Mouse (Mus musculus) liver, postnatal 0 days (tissue): ENCODE results near the gene Dop1b. TPM values are rescaled to one million over a fixed set of nuclear protein-coding genes. Genes with fewer than 3 reads are reported as not detected.
"Not testable (repeated sequence)": the region's sequence is repeated elsewhere in the genome, so short reads cannot be mapped to it uniquely, and the experiment has no call there.

Experiments used
- ATAC-seq: fragments of 200-750 bp; cut with Nextera tagmentation; 2 replicates; pipeline ENCODE4 v1.8.0; 2017; ENCODE audit warnings: mild to moderate bottlenecking, moderate library complexity
- DNase-seq: peaks from one replicate; pipeline ENCODE4 v3.0.0-alpha.2; 2016
- H3K27ac ChIP-seq: fragments of 300-500 bp; sonication (generic); 2 replicates; pipeline ENCODE4 v1.5.1; 2014; ENCODE audit warnings: antibody characterized with exemption, moderate library complexity, mild to moderate bottlenecking, low read depth
- H3K27me3 ChIP-seq: fragments of 300-500 bp; sonication (generic); 2 replicates; pipeline ENCODE4 v1.6.1; 2014; ENCODE audit warnings: low read length, control low read depth, mixed read lengths; ENCODE audit not compliant: insufficient read depth
- H3K36me3 ChIP-seq: fragments of 300-500 bp; sonication (generic); replicated peaks from 2 replicates; pipeline ENCODE4 v1.6.1; 2014; ENCODE audit warnings: mild to moderate bottlenecking, control low read depth, low read length, moderate library complexity, mixed read lengths; ENCODE audit not compliant: insufficient read depth
- H3K4me1 ChIP-seq: fragments of 300-500 bp; sonication (generic); 2 replicates; pipeline ENCODE4 v1.6.1; 2014; ENCODE audit warnings: antibody characterized with exemption, mild to moderate bottlenecking, control low read depth; ENCODE audit not compliant: insufficient read depth
- H3K4me2 ChIP-seq: fragments of 300-500 bp; sonication (generic); 2 replicates; pipeline ENCODE4 v1.6.1; 2014; ENCODE audit warnings: low read depth, mild to moderate bottlenecking, low read length, moderate library complexity, mixed read lengths
- H3K4me3 ChIP-seq: fragments of 300-500 bp; sonication (generic); 2 replicates; pipeline ENCODE4 v1.5.1; 2014; ENCODE audit warnings: low read depth, low read length
- H3K9ac ChIP-seq: fragments of 300-500 bp; sonication (generic); replicated peaks from 2 replicates; pipeline ENCODE4 v1.6.1; 2014; ENCODE audit warnings: mild to moderate bottlenecking, moderate library complexity
- H3K9me3 ChIP-seq: fragments of 300-500 bp; sonication (generic); 2 replicates; pipeline ENCODE4 v1.6.1; 2016; ENCODE audit warnings: mild to moderate bottlenecking, control low read depth, low read length, mixed read lengths
- CTCF ChIP-seq: sonication (generic); IDR thresholded peaks from 2 replicates; pipeline ENCODE4 v1.5.1; 2016; ENCODE audit warnings: antibody characterized with exemption, low read depth
- EP300 ChIP-seq: IDR thresholded peaks from 2 replicates; pipeline ENCODE4 v1.6.1; 2016; ENCODE audit warnings: antibody characterized with exemption, low read depth, mild to moderate bottlenecking
- WGBS: fragments of 180-500 bp; shearing (Covaris S2); extraction: QIAGEN DNeasy Blood & Tissue Kit; methylation state at CpG from one replicate; pipeline ENCODE4 v1.1.7; 2014; ENCODE audit not compliant: insufficient replicate concordance; 5-methylcytosine and 5-hydroxymethylcytosine counted together
- polyA plus RNA-seq: library from polyadenylated mRNA; unstranded; fragments of >200 nt; fragmentation: Nextera tagmentation; extraction: Ambion mirVana; gene quantifications from 2 replicates; pipeline ENCODE4 v1.2.1, GENCODE M21; 2015

The Dop1b gene
- polyA plus RNA-seq, 1 experiment from 2014 or later: 6.4 TPM

DNA sequence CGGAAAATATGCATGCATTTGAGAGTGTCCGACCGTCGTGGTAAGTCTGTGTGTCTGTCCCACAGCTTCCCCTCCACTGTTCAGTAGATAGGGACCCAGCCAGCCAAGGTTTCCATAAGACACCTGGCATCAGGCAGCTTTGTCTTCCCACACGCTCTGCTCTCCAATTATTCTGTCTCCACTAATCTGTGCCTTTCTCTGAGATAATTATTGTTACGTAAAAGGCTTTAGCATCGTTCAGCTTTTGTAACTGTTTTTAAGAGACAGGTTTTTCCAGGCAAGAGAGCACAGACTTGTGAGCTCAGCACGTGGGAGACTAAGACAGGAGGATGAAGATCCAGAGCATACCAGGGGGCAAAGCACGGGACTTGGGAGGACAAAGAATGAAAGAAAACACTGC, 32.5 kb upstream of the Dop1b start:
- no peak for ATAC-seq
- H3K4me3 ChIP-seq: no peak overlapping the region
- H3K36me3 ChIP-seq: no peaks in the 10 kb centered on the region
- peaks cover 35% of the 10 kb centered on the region for H3K27me3 ChIP-seq
- H3K27ac ChIP-seq: no peak overlapping the region
- no peak overlapping the region for H3K4me2 ChIP-seq
- no peak overlapping the region for H3K9ac ChIP-seq
- H3K4me1 ChIP-seq: peaks cover 11% of the 10 kb centered on the region
- TF ChIP-seq CTCF (no peak), EP300 (no peak)
- no peaks in the 10 kb centered on the region for H3K9me3 ChIP-seq
- no peak for DNase-seq
- WGBS: 65% methylated on average over 9 of the region's 9 CpGs

DNA sequence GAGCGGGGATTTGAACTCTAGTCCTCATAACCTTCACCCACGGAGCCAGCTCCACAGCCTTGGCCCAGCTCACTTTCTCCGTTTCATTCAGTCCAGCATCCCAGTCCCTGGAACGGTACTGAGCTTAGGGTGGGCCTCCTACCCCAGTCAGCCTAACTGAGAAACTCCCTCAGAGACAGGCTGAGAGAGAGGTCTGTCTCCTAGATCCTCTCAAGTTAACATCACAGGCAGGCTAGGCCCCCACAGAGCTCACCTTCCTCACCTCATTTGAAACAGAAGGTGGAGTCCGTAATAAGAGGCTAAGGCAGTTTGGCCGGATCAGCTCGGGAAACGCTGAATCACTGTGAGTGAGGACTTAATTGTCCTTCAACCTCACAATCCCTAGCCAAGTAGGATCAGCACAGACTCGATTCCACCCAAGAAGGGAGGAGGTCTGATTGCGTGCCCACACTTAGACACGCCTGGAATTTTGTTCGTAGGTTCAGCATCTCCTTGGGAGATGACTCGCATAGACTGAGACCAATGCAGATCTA, 29.5 kb upstream of the Dop1b start:
- WGBS: 27% methylated on average over 13 of the region's 13 CpGs
- H3K36me3 ChIP-seq: no peaks in the 10 kb centered on the region
- H3K27ac ChIP-seq: no peak overlapping the region
- no peak for TF ChIP-seq CTCF
- TF ChIP-seq EP300: no peak
- peak overlapping the region; percentile 91; the same call in 1 of the 2 replicates for H3K4me2 ChIP-seq
- H3K9ac ChIP-seq: no peak overlapping the region
- peaks cover 2% of the 10 kb centered on the region; the same call in 1 of the 2 replicates for H3K9me3 ChIP-seq
- DNase-seq: no peak
- peaks cover 47% of the 10 kb centered on the region for H3K27me3 ChIP-seq
- ATAC-seq: peak; percentile 6; the same call in 1 of the 2 replicates
- H3K4me3 ChIP-seq: peak overlapping the region; percentile 51
- peaks cover 11% of the 10 kb centered on the region for H3K4me1 ChIP-seq

GRCm38 (mm10) chr16:93682689-93683507, 28.8 kb upstream of the Dop1b start, which contains the start of gene Cbr3:
Cbr3 (plus strand) TSS chr16:93683215.
- H3K36me3 ChIP-seq: no peaks in the 10 kb centered on the region
- H3K4me2 ChIP-seq: peak within 1 kb of the TSS; percentile 91
- H3K27me3 ChIP-seq: peaks cover 47% of the 10 kb centered on the region
- TF ChIP-seq EP300: no peak
- TF ChIP-seq CTCF: peak; percentile 74
- peaks cover 2% of the 10 kb centered on the region; the same call in 1 of the 2 replicates for H3K9me3 ChIP-seq
- peak within 1 kb of the TSS; percentile 51 for H3K4me3 ChIP-seq
- H3K9ac ChIP-seq: peak within 1 kb of the TSS; percentile 53
- under 1% methylated on average over 63 of the region's 63 CpGs for WGBS
- no peak within 1 kb of the TSS for H3K27ac ChIP-seq
- DNase-seq (peak; percentile 82), ATAC-seq (peak; percentile 80)
- peaks cover 11% of the 10 kb centered on the region for H3K4me1 ChIP-seq

DNA sequence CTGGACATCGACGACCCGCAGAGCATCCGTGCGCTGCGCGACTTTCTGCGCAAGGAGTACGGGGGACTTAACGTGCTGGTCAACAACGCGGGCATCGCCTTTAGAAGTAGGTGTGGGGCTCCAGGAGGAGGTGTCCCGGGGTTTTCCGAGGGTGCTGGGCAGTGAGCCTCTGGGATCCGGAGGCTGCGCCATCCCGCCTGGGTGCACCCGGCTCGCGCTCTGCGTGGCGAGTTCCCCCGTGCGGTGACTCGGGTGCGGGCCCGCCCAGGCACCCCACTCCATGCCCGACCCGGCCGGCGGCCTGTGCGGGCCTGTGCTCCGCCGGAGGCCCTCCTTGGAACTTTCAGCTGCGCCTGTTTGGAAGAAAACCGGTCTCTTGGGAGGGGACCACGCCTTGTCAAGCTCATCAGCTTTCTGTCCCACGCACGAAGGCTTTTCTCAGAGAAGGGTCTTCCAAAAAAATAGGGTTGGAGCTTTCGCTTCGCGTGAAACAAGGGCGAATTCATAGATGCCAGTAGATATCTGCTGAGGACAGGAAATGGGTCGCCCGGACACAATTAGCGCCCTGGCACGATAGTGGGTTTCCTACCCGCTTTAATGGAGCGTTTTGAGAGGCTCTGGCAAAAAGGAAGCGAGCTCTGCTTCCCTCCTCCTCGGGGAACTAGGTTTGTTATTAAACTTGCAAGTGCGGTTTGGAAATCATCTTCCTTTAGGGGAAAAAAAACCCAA, 28.0 kb upstream of the Dop1b start:
- Histone ChIP-seq H3K27ac (no peak overlapping the region), H3K4me2 (peak overlapping the region; percentile 91), H3K36me3 (no peaks in the 10 kb centered on the region), H3K9me3 (peaks cover 2% of the 10 kb centered on the region; the same call in 1 of the 2 replicates), H3K4me3 (peak overlapping the region; percentile 51), H3K4me1 (peaks cover 11% of the 10 kb centered on the region), H3K9ac (peak overlapping the region; percentile 53; the same call in 1 of the 2 replicates), H3K27me3 (peaks cover 47% of the 10 kb centered on the region)
- TF ChIP-seq CTCF: no peak
- TF ChIP-seq EP300: no peak
- ATAC-seq: 0 out of 2 replicates have a peak, but pooled peaks have one; percentile 1
- DNase-seq: no peak
- WGBS: 1% methylated on average over 53 of the region's 53 CpGs

- H3K27me3 ChIP-seq: peaks cover 47% of the 10 kb centered on the region
- H3K4me2 ChIP-seq: peak overlapping the region; percentile 91; the same call in 1 of the 2 replicates
- WGBS: 30% methylated on average over 7 of the region's 7 CpGs
- H3K4me1 ChIP-seq: peaks cover 11% of the 10 kb centered on the region
- H3K9me3 ChIP-seq: peaks cover 2% of the 10 kb centered on the region; the same call in 1 of the 2 replicates
- no peak overlapping the region for H3K9ac ChIP-seq
- H3K4me3 ChIP-seq: peak overlapping the region; percentile 51; the same call in 1 of the 2 replicates
- H3K36me3 ChIP-seq: no peaks in the 10 kb centered on the region
- no peak overlapping the region for H3K27ac ChIP-seq
- no peak for DNase-seq
- TF ChIP-seq EP300 (no peak), CTCF (no peak)
- no peak for ATAC-seq
Observed at GRCm38 (mm10) chr16:93684441-93684840, 27.3 kb upstream of the Dop1b start.

DNA sequence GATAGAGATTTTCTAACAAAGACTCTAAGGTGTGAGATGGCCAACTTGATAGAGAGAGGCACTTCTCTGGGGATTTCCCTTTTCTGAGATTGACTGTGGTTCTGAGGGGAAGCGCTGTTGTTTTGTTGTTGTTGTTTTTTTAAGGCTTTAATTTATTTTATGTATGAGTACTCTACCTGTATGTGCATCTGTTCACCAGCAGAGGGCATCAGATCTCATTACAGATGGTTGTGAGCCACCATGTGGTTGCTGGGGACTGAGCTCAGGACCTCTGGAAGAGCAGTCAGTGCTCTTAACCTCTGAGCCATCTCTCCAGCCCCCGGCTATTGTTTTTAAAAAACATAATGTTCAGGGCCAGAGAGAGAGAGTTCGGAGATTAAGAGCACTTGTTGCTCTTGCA, 25.9 kb upstream of the Dop1b start:
- H3K4me3 ChIP-seq, H3K9me3 ChIP-seq, DNase-seq, ATAC-seq, H3K9ac ChIP-seq, H3K27ac ChIP-seq, H3K36me3 ChIP-seq, H3K4me2 ChIP-seq: not testable (repeated sequence)
- 92% methylated on average over 3 of the region's 3 CpGs for WGBS
- TF ChIP-seq CTCF: peak; percentile 45
- H3K27me3 ChIP-seq: peaks cover 44% of the 10 kb centered on the region
- H3K4me1 ChIP-seq: peaks cover 11% of the 10 kb centered on the region
